Mouse (Mus musculus) embryonic facial prominence, embryonic 12.5 days (tissue): ENCODE measurements around the gene Mfap3. TPM values are rescaled to one million over a fixed set of nuclear protein-coding genes. Genes with fewer than 3 reads are reported as not detected.

Experiments
- ATAC-seq: fragments of 200-750 bp; cut with Nextera tagmentation; 2 replicates; pipeline ENCODE4 v1.8.0; 2017; ENCODE audit not compliant: insufficient number of reproducible peaks, insufficient read depth, low FRiP score, low TSS enrichment
- H3K27ac ChIP-seq: fragments of 300-500 bp; sonication (generic); 2 replicates; pipeline ENCODE4 v1.5.1; 2016; ENCODE audit warnings: mild to moderate bottlenecking
- H3K27me3 ChIP-seq: fragments of 300-500 bp; sonication (generic); 2 replicates; pipeline ENCODE4 v1.6.1; 2016; ENCODE audit warnings: mild to moderate bottlenecking, moderate library complexity
- H3K36me3 ChIP-seq: fragments of 300-500 bp; sonication (generic); 2 replicates; pipeline ENCODE4 v1.6.1; 2016; ENCODE audit warnings: mild to moderate bottlenecking
- H3K4me1 ChIP-seq: fragments of 300-500 bp; sonication (generic); 2 replicates; pipeline ENCODE4 v1.6.1; 2016
- H3K4me2 ChIP-seq: fragments of 300-500 bp; sonication (generic); replicated peaks from 2 replicates; pipeline ENCODE4 v1.6.1; 2016; ENCODE audit warnings: mild to moderate bottlenecking, moderate library complexity
- H3K4me3 ChIP-seq: fragments of 300-500 bp; sonication (generic); 2 replicates; pipeline ENCODE4 v1.5.1; 2016; ENCODE audit warnings: mild to moderate bottlenecking
- H3K9ac ChIP-seq: fragments of 300-500 bp; sonication (generic); 2 replicates; pipeline ENCODE4 v1.6.1; 2016; ENCODE audit warnings: mild to moderate bottlenecking, moderate library complexity
- H3K9me3 ChIP-seq: fragments of 300-500 bp; sonication (generic); 2 replicates; pipeline ENCODE4 v1.6.1; 2016; ENCODE audit warnings: mild to moderate bottlenecking, moderate library complexity
- WGBS: fragments of 180-500 bp; shearing (Covaris S2); methylation state at CpG from one replicate; pipeline ENCODE4 v1.1.7; 2016; 5-methylcytosine and 5-hydroxymethylcytosine counted together
- polyA plus RNA-seq: library from polyadenylated mRNA; unstranded; fragments of >200 nt; fragmentation: Nextera tagmentation; extraction: Ambion mirVana; gene quantifications from 2 replicates; pipeline ENCODE4 v1.2.1, GENCODE M21; 2016

Gene Mfap3
- 52.7 and 56.7 TPM in 2 replicates for polyA plus RNA-seq

- WGBS = under 1% methylated on average over 59 of the region's 59 CpGs
- no peaks in the 10 kb centered on the region for H3K9me3 ChIP-seq
- peak within 1 kb of the TSS; percentile 79 for H3K9ac ChIP-seq
- H3K4me3 ChIP-seq = peak within 1 kb of the TSS; percentile 93
- H3K4me1 ChIP-seq = peaks cover 2% of the 10 kb centered on the region; the same call in 1 of the 2 replicates
- H3K27me3 ChIP-seq = no peaks in the 10 kb centered on the region
- H3K36me3 ChIP-seq = peaks cover 7% of the 10 kb centered on the region; the same call in 1 of the 2 replicates
- ATAC-seq = peak; percentile 86
- peak within 1 kb of the TSS; percentile 77 for H3K27ac ChIP-seq
- H3K4me2 ChIP-seq = peak within 1 kb of the TSS; percentile 74
Observed at GRCm38 (mm10) chr11:57518091-57518750, at the start of gene Mfap3, which contains the start of gene Fam114a2. Gene Mfap3 (plus strand): TSS chr11:57518664. Gene Fam114a2 (minus strand): TSS chr11:57518617.

- H3K27me3 ChIP-seq = no peaks in the 10 kb centered on the region
- H3K9ac ChIP-seq = no peak overlapping the region
- H3K4me2 ChIP-seq = no peak overlapping the region
- no peaks in the 10 kb centered on the region for H3K9me3 ChIP-seq
- WGBS = 73% methylated on average over 4 of the region's 4 CpGs
- no peak overlapping the region for H3K4me3 ChIP-seq
- no peak for ATAC-seq
- no peak overlapping the region for H3K27ac ChIP-seq
- H3K4me1 ChIP-seq = no peaks in the 10 kb centered on the region
- no peaks in the 10 kb centered on the region for H3K36me3 ChIP-seq
Observed at GRCm38 (mm10) chr11:57468706-57469105, 49.8 kb upstream of the Mfap3 start.

GRCm38 (mm10) chr11:57470056-57470455 is 48.4 kb upstream of the Mfap3 start:
- no peaks in the 10 kb centered on the region for H3K36me3 ChIP-seq
- H3K4me1 ChIP-seq = no peaks in the 10 kb centered on the region
- H3K9ac ChIP-seq = no peak overlapping the region
- no peak overlapping the region for H3K27ac ChIP-seq
- H3K4me3 ChIP-seq = no peak overlapping the region
- H3K4me2 ChIP-seq = no peak overlapping the region
- H3K9me3 ChIP-seq = no peaks in the 10 kb centered on the region
- WGBS = 43% methylated on average over 6 of the region's 6 CpGs
- ATAC-seq = no peak
- H3K27me3 ChIP-seq = 0 out of 2 replicates have a peak, but pooled peaks cover 3% of the 10 kb centered on the region

- Histone ChIP-seq H3K9me3 (no peaks in the 10 kb centered on the region), H3K27ac (no peak overlapping the region), H3K9ac (no peak overlapping the region), H3K36me3 (no peaks in the 10 kb centered on the region), H3K4me1 (no peaks in the 10 kb centered on the region), H3K4me2 (no peak overlapping the region), H3K27me3 (0 out of 2 replicates have a peak, but pooled peaks cover 3% of the 10 kb centered on the region), H3K4me3 (no peak overlapping the region)
- 83% methylated on average over 7 of the region's 7 CpGs for WGBS
- ATAC-seq = no peak
Observed at GRCm38 (mm10) chr11:57470979-57471378, 47.5 kb upstream of the Mfap3 start.

- H3K36me3 ChIP-seq = no peaks in the 10 kb centered on the region
- no peak overlapping the region for H3K9ac ChIP-seq
- 59% methylated on average over 6 of the region's 6 CpGs for WGBS
- no peak overlapping the region for H3K27ac ChIP-seq
- H3K9me3 ChIP-seq = no peaks in the 10 kb centered on the region
- no peaks in the 10 kb centered on the region for H3K4me1 ChIP-seq
- H3K4me3 ChIP-seq = no peak overlapping the region
- H3K27me3 ChIP-seq = 0 out of 2 replicates have a peak, but pooled peaks cover 3% of the 10 kb centered on the region
- ATAC-seq = 0 out of 2 replicates have a peak, but pooled peaks have one; percentile 28
- H3K4me2 ChIP-seq = no peak overlapping the region
Observed at GRCm38 (mm10) chr11:57474296-57474941, 44.0 kb upstream of the Mfap3 start.

- WGBS = 48% methylated on average over 6 of the region's 6 CpGs
- ATAC-seq = no peak
- Histone ChIP-seq H3K27ac (no peak overlapping the region), H3K4me3 (no peak overlapping the region), H3K4me1 (no peaks in the 10 kb centered on the region), H3K9me3 (no peaks in the 10 kb centered on the region), H3K27me3 (0 out of 2 replicates have a peak, but pooled peaks cover 3% of the 10 kb centered on the region), H3K9ac (no peak overlapping the region), H3K4me2 (no peak overlapping the region), H3K36me3 (peaks cover 5% of the 10 kb centered on the region; the same call in 1 of the 2 replicates)
Observed at GRCm38 (mm10) chr11:57475119-57475518, 43.3 kb upstream of the Mfap3 start.

GRCm38 (mm10) chr11:57478077-57478476 is 40.4 kb upstream of the Mfap3 start:
- Histone ChIP-seq H3K9ac (no peak overlapping the region), H3K4me3 (no peak overlapping the region), H3K4me2 (no peak overlapping the region), H3K9me3 (no peaks in the 10 kb centered on the region), H3K4me1 (no peaks in the 10 kb centered on the region), H3K27me3 (0 out of 2 replicates have a peak, but pooled peaks cover 3% of the 10 kb centered on the region), H3K36me3 (peaks cover 25% of the 10 kb centered on the region), H3K27ac (no peak overlapping the region)
- no peak for ATAC-seq
- WGBS = 83% methylated on average over 5 of the region's 5 CpGs

- Histone ChIP-seq H3K36me3 (peaks cover 64% of the 10 kb centered on the region), H3K4me2 (no peak overlapping the region), H3K9ac (no peak overlapping the region), H3K4me1 (no peaks in the 10 kb centered on the region), H3K9me3 (no peaks in the 10 kb centered on the region), H3K4me3 (no peak overlapping the region), H3K27ac (no peak overlapping the region), H3K27me3 (no peaks in the 10 kb centered on the region)
- ATAC-seq = no peak
- WGBS = 69% methylated on average over 5 of the region's 5 CpGs
Observed at GRCm38 (mm10) chr11:57488436-57488835, 30.0 kb upstream of the Mfap3 start.

- no peak for ATAC-seq
Observed at GRCm38 (mm10) chr11:57496462-57497039, 21.9 kb upstream of the Mfap3 start.

GRCm38 (mm10) chr11:57497701-57498100 is 20.8 kb upstream of the Mfap3 start:
- Histone ChIP-seq H3K4me1 (no peaks in the 10 kb centered on the region), H3K4me3 (no peak overlapping the region), H3K27ac (no peak overlapping the region), H3K36me3 (peaks cover 69% of the 10 kb centered on the region), H3K4me2 (no peak overlapping the region), H3K27me3 (no peaks in the 10 kb centered on the region), H3K9ac (no peak overlapping the region), H3K9me3 (no peaks in the 10 kb centered on the region)
- no peak for ATAC-seq
- WGBS = 66% methylated on average over 3 of the region's 3 CpGs

More at GRCm38 (mm10) chr11:57496462-57497039, 21.9 kb upstream of the Mfap3 start:
- Histone ChIP-seq H3K4me2 (no peak overlapping the region), H3K4me3 (no peak overlapping the region), H3K36me3 (peaks cover 73% of the 10 kb centered on the region), H3K27ac (no peak overlapping the region), H3K9me3 (no peaks in the 10 kb centered on the region), H3K27me3 (no peaks in the 10 kb centered on the region), H3K9ac (no peak overlapping the region), H3K4me1 (no peaks in the 10 kb centered on the region)
- 76% methylated on average over 3 of the region's 3 CpGs for WGBS

- Histone ChIP-seq H3K4me2 (no peak overlapping the region), H3K27ac (no peak overlapping the region), H3K4me3 (no peak overlapping the region), H3K9me3 (no peaks in the 10 kb centered on the region), H3K4me1 (no peaks in the 10 kb centered on the region), H3K27me3 (no peaks in the 10 kb centered on the region), H3K36me3 (peaks cover 67% of the 10 kb centered on the region), H3K9ac (no peak overlapping the region)
- ATAC-seq = no peak
- WGBS = 95% methylated on average over 5 of the region's 5 CpGs
Observed at GRCm38 (mm10) chr11:57498215-57498614, 20.2 kb upstream of the Mfap3 start.
